Mouse (Mus musculus) thymus, postnatal 4 days (tissue): ENCODE measurements around the gene Gm9817.

Source experiments
- DNase-seq: peaks from one replicate; pipeline ENCODE4 v3.0.0; 2021

Gm9817 gene

GRCm38 (mm10) chr13:45092816-45093215 is 14.3 kb downstream of the Gm9817 start:
- no peak for DNase-seq

GRCm38 (mm10) chr13:45095028-45095427 is 16.5 kb downstream of the Gm9817 start:
- DNase-seq, result no peak

GRCm38 (mm10) chr13:45099582-45100229 is 21.2 kb downstream of the Gm9817 start:
- no peak for DNase-seq

DNA sequence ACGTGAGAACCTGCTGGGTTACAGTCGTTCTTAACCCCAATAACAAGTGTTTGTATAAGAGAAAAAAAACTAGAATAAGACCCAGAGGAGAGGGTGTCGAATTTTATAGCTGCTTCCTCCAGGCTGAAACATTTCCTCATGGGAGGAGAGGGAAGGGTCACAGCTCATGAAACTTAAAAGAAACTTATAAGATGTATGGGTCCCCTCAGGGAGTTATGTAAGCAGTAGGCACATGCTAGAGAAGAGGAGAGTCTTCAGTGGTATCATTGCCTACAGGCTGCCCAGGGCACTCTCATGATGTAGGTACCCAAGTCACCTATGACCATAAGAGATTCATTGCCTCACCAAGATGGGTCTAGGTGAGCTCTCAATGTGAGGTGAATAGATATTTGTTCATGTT is 28.0 kb downstream of the Gm9817 start:
- DNase-seq, result no peak

DNA sequence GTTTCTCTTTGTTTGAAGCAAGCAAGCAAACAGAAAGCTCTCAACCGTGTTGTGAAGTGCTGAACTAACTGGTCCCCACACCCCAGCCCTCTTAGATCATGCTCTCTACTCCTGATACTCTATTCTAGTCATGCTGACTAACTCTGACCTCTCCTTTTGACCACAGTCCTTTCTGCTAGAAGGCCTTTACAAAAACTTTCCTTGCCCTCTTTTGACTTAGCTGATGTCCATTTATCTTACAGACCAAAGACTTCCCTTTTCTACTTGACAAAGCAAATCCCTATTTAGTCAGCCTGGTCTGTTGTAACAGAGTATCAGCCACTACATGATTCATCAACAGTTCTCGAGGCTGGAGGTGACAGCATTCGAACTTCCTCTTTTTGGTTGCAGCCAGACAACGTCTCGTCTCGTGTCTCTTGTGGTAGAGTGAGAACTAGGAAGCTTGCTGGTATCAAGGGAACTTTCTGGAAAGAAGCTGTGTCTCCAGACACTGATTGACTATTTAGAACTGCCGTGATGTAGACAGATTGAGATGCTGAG is 30.4 kb downstream of the Gm9817 start:
- no peak for DNase-seq

DNA sequence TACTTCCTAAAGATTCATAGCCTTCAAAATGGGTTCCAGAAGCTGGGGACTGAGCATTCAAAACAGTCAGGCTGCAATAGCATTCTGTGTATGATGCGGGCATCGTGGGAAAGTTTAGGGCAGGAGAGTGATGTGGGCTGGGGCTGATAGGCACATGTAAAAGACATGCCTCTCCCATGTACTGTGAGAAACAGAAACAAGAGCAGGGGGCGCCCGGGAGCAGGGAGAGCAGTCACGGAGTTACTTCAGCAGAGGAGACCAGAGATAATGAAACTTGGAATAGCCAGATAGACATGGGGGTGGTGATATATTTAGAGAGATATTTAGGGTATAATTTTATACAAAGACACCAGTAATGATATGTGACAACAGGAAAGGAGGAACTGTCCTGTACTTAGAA is 39.9 kb downstream of the Gm9817 start:
- no peak for DNase-seq

- DNase-seq, result no peak
Observed at GRCm38 (mm10) chr13:45118822-45119221, 40.3 kb downstream of the Gm9817 start.
